Mouse (Mus musculus): Measurements from ENCODE around the gene Uri1. TPM values are rescaled to one million over a fixed set of nuclear protein-coding genes. Genes with fewer than 3 reads are reported as not detected.

Uri1 gene
- polyA plus RNA-seq, 1 experiment from 2014 or later = 46.7 TPM

DNA sequence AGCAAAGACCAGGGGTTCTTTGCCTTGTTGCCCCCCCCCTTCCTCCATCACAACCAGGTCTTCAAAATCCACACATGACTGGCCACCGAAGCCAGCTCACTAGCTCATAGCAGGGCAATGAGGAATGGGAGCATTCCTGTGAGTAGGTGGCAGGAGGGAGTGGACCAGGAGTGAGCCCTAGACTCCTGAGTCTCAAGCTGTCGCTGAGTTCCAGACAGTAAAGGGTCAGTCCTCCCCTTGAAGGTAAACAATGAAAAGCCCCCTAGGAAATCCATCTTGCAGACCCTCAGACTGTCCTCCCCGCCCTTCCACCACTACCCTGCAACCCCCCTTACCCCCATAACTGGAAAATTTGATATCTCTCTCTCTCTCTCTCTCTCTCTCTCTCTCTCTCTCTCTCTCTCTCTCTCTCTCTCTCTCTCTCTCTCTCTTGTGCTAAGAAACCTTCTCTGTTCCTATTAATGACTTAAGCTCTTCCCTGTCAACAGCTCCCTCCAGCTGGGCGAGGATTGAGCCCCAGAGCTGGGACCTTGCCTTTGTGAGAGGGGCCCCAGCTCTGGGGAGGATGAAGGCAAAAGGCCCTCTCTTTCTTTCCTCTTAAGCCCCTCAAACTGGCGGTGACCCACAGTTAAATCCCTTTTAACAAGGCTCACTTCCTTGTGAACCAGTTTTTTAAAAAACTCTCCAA, 112.1 kb downstream of the Uri1 start:
- peaks cover 18% of the 10 kb centered on the region for H3K4me1 ChIP-seq
- no peak overlapping the region for H3K4me3 ChIP-seq (replicated peaks)
- H3K9ac ChIP-seq = no peak overlapping the region
- H3K36me3 ChIP-seq (replicated peaks) = no peaks in the 10 kb centered on the region
- no peak overlapping the region for H3K4me2 ChIP-seq
- H3K9me3 ChIP-seq = no peaks in the 10 kb centered on the region
- no peaks in the 10 kb centered on the region for H3K27me3 ChIP-seq
- ATAC-seq (ENCODE audit: low FRiP score) = 0 out of 2 replicates have a peak, but pooled peaks have one; percentile 27
- H3K27ac ChIP-seq = peak overlapping the region; percentile 38; the same call in 1 of the 2 replicates
- 17% methylated on average over 4 of the region's 5 CpGs for WGBS

DNA sequence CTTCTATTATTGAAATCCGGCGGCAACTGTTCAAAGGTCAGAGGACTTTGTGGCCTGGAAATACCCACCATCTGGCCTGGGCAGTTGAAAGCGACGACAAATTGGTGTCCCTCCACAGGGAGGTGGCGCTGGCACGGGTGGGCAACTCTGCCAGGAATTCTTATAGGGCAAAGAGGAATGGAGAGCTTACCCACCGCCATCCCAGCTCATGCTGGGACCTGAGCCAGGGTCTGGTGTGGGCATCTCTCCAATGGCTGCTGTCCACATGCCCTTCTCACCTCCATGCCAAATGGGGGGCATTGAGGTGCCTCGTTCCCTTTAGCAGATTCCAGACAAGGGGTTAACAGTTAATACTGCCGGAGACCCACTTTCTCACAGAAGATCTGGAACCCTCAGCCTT, 113.2 kb downstream of the Uri1 start:
- no peaks in the 10 kb centered on the region for H3K36me3 ChIP-seq (replicated peaks)
- no peak overlapping the region for H3K9ac ChIP-seq
- H3K27ac ChIP-seq = no peak overlapping the region
- H3K4me3 ChIP-seq (replicated peaks) = no peak overlapping the region
- ATAC-seq (ENCODE audit: low FRiP score) = no peak
- H3K27me3 ChIP-seq = no peaks in the 10 kb centered on the region
- no peaks in the 10 kb centered on the region for H3K9me3 ChIP-seq
- H3K4me1 ChIP-seq = peaks cover 18% of the 10 kb centered on the region
- 86% methylated on average over 9 of the region's 9 CpGs for WGBS
- no peak overlapping the region for H3K4me2 ChIP-seq

Other genes with a start within 250 kb of the Uri1 start
- gene Zfp536, start 249.9 kb downstream of the Uri1 start, polyA plus RNA-seq (2016; fragmentation: Nextera tagmentation; extraction: Ambion mirVana) = 45.7 and 53.1 TPM in 2 replicates
- gene Ccne1, start 84.0 kb upstream of the Uri1 start, polyA plus RNA-seq (2016; fragmentation: Nextera tagmentation; extraction: Ambion mirVana) = 43.4 and 44.1 TPM in 2 replicates
- 12.1 and 14.2 TPM in 2 replicates for gene 1600014C10Rik, start 159.7 kb upstream of the Uri1 start, polyA plus RNA-seq (2016; fragmentation: Nextera tagmentation; extraction: Ambion mirVana)
- 1.3 and 1.4 TPM in 2 replicates for gene Plekhf1, start 204.5 kb upstream of the Uri1 start, polyA plus RNA-seq (2016; fragmentation: Nextera tagmentation; extraction: Ambion mirVana)
- gene Pop4, start 247.9 kb upstream of the Uri1 start, polyA plus RNA-seq (2016; fragmentation: Nextera tagmentation; extraction: Ambion mirVana) = 94.3 and 94.5 TPM in 2 replicates